Mouse (Mus musculus): ENCODE measurements around the gene Wdr95.

DNA sequence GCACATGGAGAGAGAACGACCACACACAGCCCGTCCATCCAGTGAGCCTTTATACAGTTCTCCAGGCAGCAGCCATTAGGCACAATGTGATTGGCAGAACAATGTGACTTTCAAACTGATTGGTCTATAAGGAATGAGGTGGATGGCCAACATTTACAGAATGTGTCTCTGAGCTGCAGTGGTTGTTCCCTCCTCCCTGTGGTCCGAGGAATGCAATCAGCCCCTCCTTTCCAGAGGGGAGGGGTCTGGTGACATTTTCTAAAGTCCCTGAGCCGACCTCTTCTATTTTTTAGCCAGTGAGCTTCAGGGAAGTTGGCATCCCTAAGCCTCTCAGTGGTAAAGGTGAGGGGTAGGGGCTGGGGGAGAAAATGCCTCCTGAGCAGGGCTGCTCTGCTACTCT lies 28.5 kb upstream of the Wdr95 start:
- TF ChIP-seq POLR2A (IDR thresholded peaks at IDR 0.05; ENCODE audit: insufficient read depth, low read length) (no peak), CTCF (IDR thresholded peaks at IDR 0.05; ENCODE audit: low read depth, low read length) (no peak), EP300 (IDR thresholded peaks at IDR 0.05; ENCODE audit: insufficient read depth, low read depth, low read length) (no peak)
